10 mouse cellular contexts compared by ENCODE assay signal in the genomic region with DNA sequence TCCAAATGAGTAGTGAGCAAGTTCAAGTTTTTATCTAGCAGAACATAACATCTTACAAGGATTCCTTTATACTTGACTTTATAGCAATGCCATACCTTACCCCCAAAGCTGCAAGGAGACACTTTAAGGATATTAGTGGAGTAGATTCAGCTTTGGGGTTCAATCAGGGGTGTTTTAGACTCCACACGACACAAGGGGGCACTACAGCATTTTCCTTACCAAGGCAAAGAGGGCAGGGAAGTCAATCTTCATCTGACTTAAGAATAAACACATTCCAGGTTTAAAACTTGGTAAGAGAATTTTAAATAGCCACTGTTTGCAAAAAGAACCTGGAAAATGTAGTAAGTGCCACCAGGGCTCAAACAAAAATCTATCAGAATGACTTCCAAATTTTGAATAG. TPM values are rescaled to one million over a fixed set of nuclear protein-coding genes. Genes with fewer than 3 reads are reported as not detected.
DNase-seq lines count a peak whose midpoint lies in the region; TF ChIP-seq lines count a peak whose summit lies in the region.
"Had no signal": no experiment of that assay in that cellular context is flagged by ENCODE, and none has a peak within 500 bp of the region (broad histone marks: within the 10 kb centered on the region; RNA-seq: fewer than 3 reads in every experiment).

No protein-coding gene starts in this region.

- H3K9ac ChIP-seq in MEL (ENCODE audit: control insufficient read depth, low read depth, low read length, poor library complexity, severe bottlenecking) = no peak overlapping the region
- H3K9ac ChIP-seq: lung, embryonic 15.5 days had no signal

- no peak overlapping the region for H3K4me3 ChIP-seq in MEL (ENCODE audit: control insufficient read depth in 1 of 2, insufficient read depth in 1 of 2, low read depth in 2 of 2, low read length in 2 of 2)
- H3K4me3 ChIP-seq: lung, embryonic 15.5 days had no signal

- no peaks in the 10 kb centered on the region for H3K27me3 ChIP-seq in MEL (ENCODE audit: control insufficient read depth in 1 of 2, insufficient read depth in 2 of 2, low read length in 2 of 2)
- H3K27me3 ChIP-seq: lung, embryonic 15.5 days had no signal

- no peak for TF ChIP-seq EP300 in MEL (IDR thresholded peaks at IDR 0.05; ENCODE audit: low read depth in 1 of 2, low read length in 2 of 2)

- no peak overlapping the region for H3K27ac ChIP-seq in MEL (ENCODE audit: control insufficient read depth, low read depth, low read length)
- H3K27ac ChIP-seq: lung, embryonic 15.5 days had no signal

- no peaks in the 10 kb centered on the region for H3K79me2 ChIP-seq in MEL (ENCODE audit: control insufficient read depth, insufficient read depth, low read length, poor library complexity)

- no peaks in the 10 kb centered on the region for H3K36me3 ChIP-seq in MEL (ENCODE audit: control insufficient read depth in 1 of 2, insufficient read depth in 2 of 2, low read length in 2 of 2)
- H3K36me3 ChIP-seq: lung, embryonic 15.5 days had no signal

- intact Hi-C loops in gastrocnemius, postnatal 14 days (cut with DNase I; ENCODE audit: low total_unique reads) = no loop called here

- TF ChIP-seq CTCF in MEL (IDR thresholded peaks at IDR 0.05 in 2 of 3, conservative IDR thresholded peaks at IDR 0.05 in 1 of 3; ENCODE audit: control insufficient read depth in 1 of 3, insufficient read depth in 1 of 3, low read depth in 2 of 3, low read length in 3 of 3, poor library complexity in 1 of 3, severe bottlenecking in 1 of 3) = peak in 2 of 3 experiments; percentile 21 to 38; a peak in 2 of 6 replicates

- TF ChIP-seq POLR2A in MEL (IDR thresholded peaks at IDR 0.05; ENCODE audit: control insufficient read depth in 1 of 2, insufficient read depth in 1 of 2, low read depth in 1 of 2, low read length in 2 of 2, poor library complexity in 1 of 2) = no peak

- peak; percentile 9 to 62 for DNase-seq in adrenal gland, adult (ENCODE audit: inconsistent age in 2 of 2, low spot score in 1 of 2)
- no peak for DNase-seq in adrenal gland, adult 8-10 months
- peak; percentile 2 for DNase-seq in layer of hippocampus, adult 11-12 months (ENCODE audit: low spot score)
- DNase-seq in layer of hippocampus, postnatal 14 days (ENCODE audit: low spot score in 2 of 2) = no peak
- peak; percentile 8 for DNase-seq in MEL (ENCODE audit: low read depth, low spot score)
- DNase-seq in gastrocnemius, postnatal 14 days = peak; percentile 3
- DNase-seq in spleen, postnatal 4 days (ENCODE audit: low spot score in 2 of 2) = no peak
- DNase-seq in thymus, adult 18-20 months = no peak

- no peaks in the 10 kb centered on the region for H3K4me1 ChIP-seq in MEL (ENCODE audit: control insufficient read depth in 1 of 2, insufficient read depth in 2 of 2, low read length in 2 of 2)
- H3K4me1 ChIP-seq: lung, embryonic 15.5 days had no signal

- peak; percentile 17 for TF ChIP-seq RAD21 in MEL (IDR thresholded peaks at IDR 0.05; ENCODE audit: low read depth, low read length)

- H3K9me3 ChIP-seq in MEL (replicated peaks; ENCODE audit: insufficient read depth, low read length) = no peaks in the 10 kb centered on the region
- H3K9me3 ChIP-seq: lung, embryonic 15.5 days had no signal

TF ChIP-seq in MEL, 35 proteins besides CTCF, POLR2A, EP300 and RAD21:
- TF ChIP-seq UBTF (IDR thresholded peaks at IDR 0.05; ENCODE audit: borderline replicate concordance, insufficient read depth, low read depth, low read length) (no peak), SMC3 (IDR thresholded peaks at IDR 0.05; ENCODE audit: low read depth, low read length) (peak; percentile 42), TCF12 (IDR thresholded peaks at IDR 0.05; ENCODE audit: low read depth, low read length) (no peak), ZNF384 (IDR thresholded peaks at IDR 0.05; ENCODE audit: low read depth, low read length) (no peak), TBP (IDR thresholded peaks at IDR 0.05; ENCODE audit: low read depth, low read length) (no peak)
TF ChIP-seq in MEL: peak in this region for 1.

RNA-seq across cellular contexts. Expression of a gene that starts 33.6 kb away (rescaled TPM):
- total RNA-seq in adrenal gland, adult 8-10 months (2022) = under 1 TPM in 1 of 4 experiments, not detected in 3; 0.09 TPM
- not detected for total RNA-seq in layer of hippocampus, postnatal 14 days (2021)
- not detected in 2 replicates for total RNA-seq in MEL (2012; rRNA removed)
- polyA plus RNA-seq in MEL (2012; ENCODE audit: insufficient read depth in 1 of 2, insufficient read length in 2 of 2, low read depth in 1 of 2, low replicate concordance in 2 of 2, missing spikeins in 1 of 2) = not detected
- not detected for total RNA-seq in gastrocnemius, postnatal 14 days (2021)
- total RNA-seq: hematopoietic stem cell, adult 5-6 weeks had no signal
- polyA plus RNA-seq: lung, embryonic 15.5 days had no signal

Comparison
In these comparisons a context has a peak if more than half of its experiments do, and no peak if none do; other contexts are left out.
1. DNase-seq: peak in adrenal gland, adult (2 of 2), layer of hippocampus, adult 11-12 months (single experiment), MEL (single experiment) and gastrocnemius, postnatal 14 days (single experiment); none in adrenal gland, adult 8-10 months (single experiment), layer of hippocampus, postnatal 14 days (0 of 2), spleen, postnatal 4 days (0 of 2) and thymus, adult 18-20 months (0 of 2).